Mouse (Mus musculus): Measurements from ENCODE around the gene Ak3. TPM values are rescaled to one million over a fixed set of nuclear protein-coding genes. Genes with fewer than 3 reads are reported as not detected.
"Not testable (repeated sequence)": the region's sequence is repeated elsewhere in the genome, so short reads cannot be mapped to it uniquely, and the experiment has no call there.

Gene Ak3
- polyA plus RNA-seq, 1 experiment = 43.3 TPM

- no peaks in the 10 kb centered on the region for H3K27me3 ChIP-seq (ENCODE audit: control insufficient read depth, insufficient read depth, low read length)
- H3K4me1 ChIP-seq (replicated peaks; ENCODE audit: control insufficient read depth, insufficient read depth, low read length) = no peaks in the 10 kb centered on the region
- DNase-seq = no peak
- TF ChIP-seq POLR2A (IDR thresholded peaks at IDR 0.05; ENCODE audit: control insufficient read depth, extremely low read depth, insufficient read depth, low read length, poor library complexity) = no peak
- no peak for TF ChIP-seq CTCF (IDR thresholded peaks at IDR 0.05; ENCODE audit: borderline replicate concordance, control insufficient read depth, extremely low read depth, insufficient read depth, low read length, poor library complexity)
- H3K4me3 ChIP-seq (ENCODE audit: control insufficient read depth, insufficient read depth, low read length) = no peak overlapping the region
- peaks cover 36% of the 10 kb centered on the region for H3K36me3 ChIP-seq (ENCODE audit: control insufficient read depth, insufficient read depth, low read length)
- WGBS = 96% methylated on average over 11 of the region's 11 CpGs
- H3K27ac ChIP-seq (ENCODE audit: control insufficient read depth, insufficient read depth, low read length) = no peak overlapping the region
These were observed 38.7 kb downstream of the Ak3 start for GRCm38 (mm10) chr19:29009046-29009445.

- peaks cover 31% of the 10 kb centered on the region for H3K36me3 ChIP-seq (ENCODE audit: control insufficient read depth, insufficient read depth, low read length)
- H3K4me1 ChIP-seq (replicated peaks; ENCODE audit: control insufficient read depth, insufficient read depth, low read length) = no peaks in the 10 kb centered on the region
- no peak for DNase-seq
- H3K27me3 ChIP-seq (ENCODE audit: control insufficient read depth, insufficient read depth, low read length) = no peaks in the 10 kb centered on the region
- no peak overlapping the region for H3K27ac ChIP-seq (ENCODE audit: control insufficient read depth, insufficient read depth, low read length)
- H3K4me3 ChIP-seq (ENCODE audit: control insufficient read depth, insufficient read depth, low read length) = no peak overlapping the region
- 97% methylated on average over 3 of the region's 3 CpGs for WGBS
- TF ChIP-seq CTCF (IDR thresholded peaks at IDR 0.05; ENCODE audit: borderline replicate concordance, control insufficient read depth, extremely low read depth, insufficient read depth, low read length, poor library complexity) (no peak), POLR2A (IDR thresholded peaks at IDR 0.05; ENCODE audit: control insufficient read depth, extremely low read depth, insufficient read depth, low read length, poor library complexity) (no peak)
These were observed 39.6 kb downstream of the Ak3 start for GRCm38 (mm10) chr19:29008069-29008706.

DNA sequence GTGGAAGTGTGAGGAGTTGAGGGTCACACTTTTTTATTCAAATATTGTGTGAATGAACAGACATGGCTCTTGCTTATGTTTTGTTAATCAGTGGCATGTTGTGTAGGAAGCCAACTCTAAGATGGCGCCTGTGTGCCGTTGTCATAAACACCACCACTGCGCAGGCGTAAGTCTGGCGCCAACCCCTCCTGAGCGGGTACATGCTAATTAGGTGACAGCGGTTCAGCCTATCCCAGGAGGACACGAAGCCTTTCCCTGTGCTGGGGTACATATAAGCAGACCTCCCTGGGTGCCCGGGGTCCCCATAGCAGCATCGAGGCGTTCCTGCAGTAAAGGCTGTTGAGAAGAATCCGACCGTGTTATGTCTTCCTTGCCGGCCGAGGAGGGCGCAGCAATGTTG is 47.4 kb downstream of the Ak3 start:
- H3K4me3 ChIP-seq (ENCODE audit: control insufficient read depth, insufficient read depth, low read length); DNase-seq; H3K4me1 ChIP-seq (replicated peaks; ENCODE audit: control insufficient read depth, insufficient read depth, low read length); H3K27me3 ChIP-seq (ENCODE audit: control insufficient read depth, insufficient read depth, low read length); H3K27ac ChIP-seq (ENCODE audit: control insufficient read depth, insufficient read depth, low read length): not testable (repeated sequence)
- peaks cover 35% of the 10 kb centered on the region for H3K36me3 ChIP-seq (ENCODE audit: control insufficient read depth, insufficient read depth, low read length)
- 98% methylated on average over 16 of the region's 16 CpGs for WGBS

- no peak for DNase-seq
- no peak overlapping the region for H3K27ac ChIP-seq (ENCODE audit: control insufficient read depth, insufficient read depth, low read length)
- no peak overlapping the region for H3K4me3 ChIP-seq (ENCODE audit: control insufficient read depth, insufficient read depth, low read length)
- peaks cover 43% of the 10 kb centered on the region for H3K36me3 ChIP-seq (ENCODE audit: control insufficient read depth, insufficient read depth, low read length)
- H3K4me1 ChIP-seq (replicated peaks; ENCODE audit: control insufficient read depth, insufficient read depth, low read length) = peaks cover 5% of the 10 kb centered on the region
- H3K27me3 ChIP-seq (ENCODE audit: control insufficient read depth, insufficient read depth, low read length) = no peaks in the 10 kb centered on the region
- WGBS = 97% methylated on average over 4 of the region's 4 CpGs
- TF ChIP-seq CTCF (IDR thresholded peaks at IDR 0.05; ENCODE audit: borderline replicate concordance, control insufficient read depth, extremely low read depth, insufficient read depth, low read length, poor library complexity) (no peak), POLR2A (IDR thresholded peaks at IDR 0.05; ENCODE audit: control insufficient read depth, extremely low read depth, insufficient read depth, low read length, poor library complexity) (no peak)
These were observed 49.7 kb downstream of the Ak3 start for GRCm38 (mm10) chr19:28997976-28998630.

DNA sequence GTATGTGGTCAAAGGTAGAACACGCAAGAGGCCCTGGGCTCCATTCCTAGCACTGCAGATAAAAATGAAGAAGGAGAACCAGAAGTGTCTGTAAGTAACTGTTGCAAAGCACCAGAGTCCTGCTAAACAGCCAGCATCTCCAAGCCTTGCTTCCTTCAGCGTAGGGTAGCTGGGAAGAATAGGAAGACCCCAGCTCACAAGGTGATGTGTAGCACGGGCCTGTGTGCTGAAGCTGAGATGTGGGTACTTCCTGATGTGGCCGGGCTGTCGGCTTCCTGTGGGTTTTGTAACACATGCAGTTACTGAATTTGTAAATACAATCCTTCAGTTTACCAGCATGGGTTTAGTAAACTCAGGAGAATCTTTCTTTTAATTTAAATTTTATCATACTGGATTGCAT is 52.4 kb downstream of the Ak3 start:
- DNase-seq = no peak
- 37% methylated on average over 5 of the region's 5 CpGs for WGBS
- Histone ChIP-seq H3K4me1 (replicated peaks; ENCODE audit: control insufficient read depth, insufficient read depth, low read length) (peaks cover 7% of the 10 kb centered on the region), H3K36me3 (ENCODE audit: control insufficient read depth, insufficient read depth, low read length) (peaks cover 31% of the 10 kb centered on the region), H3K27me3 (ENCODE audit: control insufficient read depth, insufficient read depth, low read length) (no peaks in the 10 kb centered on the region), H3K4me3 (ENCODE audit: control insufficient read depth, insufficient read depth, low read length) (no peak overlapping the region), H3K27ac (ENCODE audit: control insufficient read depth, insufficient read depth, low read length) (no peak overlapping the region)
- no peak for TF ChIP-seq CTCF (IDR thresholded peaks at IDR 0.05; ENCODE audit: borderline replicate concordance, control insufficient read depth, extremely low read depth, insufficient read depth, low read length, poor library complexity)
- TF ChIP-seq POLR2A (IDR thresholded peaks at IDR 0.05; ENCODE audit: control insufficient read depth, extremely low read depth, insufficient read depth, low read length, poor library complexity) = no peak

DNA sequence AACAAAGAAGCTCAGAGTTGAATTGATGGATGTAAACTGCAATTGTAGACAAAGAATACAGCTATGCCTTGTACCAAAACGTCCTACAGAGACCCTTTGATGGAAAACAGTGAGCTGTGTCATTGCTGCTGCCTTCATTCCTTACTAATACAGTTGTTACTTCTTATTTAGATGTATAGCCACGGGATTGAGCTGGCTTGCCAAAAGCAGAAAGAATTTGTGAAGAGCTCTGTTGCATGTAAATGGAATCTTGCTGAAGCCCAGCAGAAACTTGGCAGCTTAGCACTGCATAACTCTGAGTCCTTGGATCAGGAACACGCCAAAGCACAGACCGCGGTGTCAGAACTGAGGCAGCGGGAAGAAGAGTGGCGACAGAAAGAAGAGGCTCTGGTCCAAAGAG is 52.9 kb downstream of the Ak3 start:
- no peak for DNase-seq
- peaks cover 7% of the 10 kb centered on the region for H3K4me1 ChIP-seq (replicated peaks; ENCODE audit: control insufficient read depth, insufficient read depth, low read length)
- no peaks in the 10 kb centered on the region for H3K27me3 ChIP-seq (ENCODE audit: control insufficient read depth, insufficient read depth, low read length)
- TF ChIP-seq CTCF (IDR thresholded peaks at IDR 0.05; ENCODE audit: borderline replicate concordance, control insufficient read depth, extremely low read depth, insufficient read depth, low read length, poor library complexity) (no peak), POLR2A (IDR thresholded peaks at IDR 0.05; ENCODE audit: control insufficient read depth, extremely low read depth, insufficient read depth, low read length, poor library complexity) (no peak)
- H3K36me3 ChIP-seq (ENCODE audit: control insufficient read depth, insufficient read depth, low read length) = peaks cover 27% of the 10 kb centered on the region
- no peak overlapping the region for H3K4me3 ChIP-seq (ENCODE audit: control insufficient read depth, insufficient read depth, low read length)
- H3K27ac ChIP-seq (ENCODE audit: control insufficient read depth, insufficient read depth, low read length) = no peak overlapping the region
- 90% methylated on average over 7 of the region's 7 CpGs for WGBS

GRCm38 (mm10) chr19:28991391-28991790 is 56.4 kb downstream of the Ak3 start:
- Histone ChIP-seq H3K27ac (ENCODE audit: control insufficient read depth, insufficient read depth, low read length) (no peak overlapping the region), H3K4me1 (replicated peaks; ENCODE audit: control insufficient read depth, insufficient read depth, low read length) (peaks cover 10% of the 10 kb centered on the region), H3K27me3 (ENCODE audit: control insufficient read depth, insufficient read depth, low read length) (no peaks in the 10 kb centered on the region), H3K36me3 (ENCODE audit: control insufficient read depth, insufficient read depth, low read length) (peaks cover 20% of the 10 kb centered on the region), H3K4me3 (ENCODE audit: control insufficient read depth, insufficient read depth, low read length) (no peak overlapping the region)
- TF ChIP-seq POLR2A (IDR thresholded peaks at IDR 0.05; ENCODE audit: control insufficient read depth, extremely low read depth, insufficient read depth, low read length, poor library complexity) = no peak
- TF ChIP-seq CTCF (IDR thresholded peaks at IDR 0.05; ENCODE audit: borderline replicate concordance, control insufficient read depth, extremely low read depth, insufficient read depth, low read length, poor library complexity) = no peak
- no peak for DNase-seq
- 67% methylated on average over 5 of the region's 5 CpGs for WGBS
